Mouse (Mus musculus): ENCODE measurements around the gene Ncor1. TPM values are rescaled to one million over a fixed set of nuclear protein-coding genes. Genes with fewer than 3 reads are reported as not detected.

The Ncor1 gene
- 100 to 1,000 TPM; 417 to 432 TPM for total RNA-seq (2023)

GRCm38 (mm10) chr11:62458276-62458724, at the start of gene Ncor1, which contains the start of gene Pigl:
Ncor1 (minus strand) TSS chr11:62458541.
Pigl (plus strand) TSS chr11:62458460.

DNA sequence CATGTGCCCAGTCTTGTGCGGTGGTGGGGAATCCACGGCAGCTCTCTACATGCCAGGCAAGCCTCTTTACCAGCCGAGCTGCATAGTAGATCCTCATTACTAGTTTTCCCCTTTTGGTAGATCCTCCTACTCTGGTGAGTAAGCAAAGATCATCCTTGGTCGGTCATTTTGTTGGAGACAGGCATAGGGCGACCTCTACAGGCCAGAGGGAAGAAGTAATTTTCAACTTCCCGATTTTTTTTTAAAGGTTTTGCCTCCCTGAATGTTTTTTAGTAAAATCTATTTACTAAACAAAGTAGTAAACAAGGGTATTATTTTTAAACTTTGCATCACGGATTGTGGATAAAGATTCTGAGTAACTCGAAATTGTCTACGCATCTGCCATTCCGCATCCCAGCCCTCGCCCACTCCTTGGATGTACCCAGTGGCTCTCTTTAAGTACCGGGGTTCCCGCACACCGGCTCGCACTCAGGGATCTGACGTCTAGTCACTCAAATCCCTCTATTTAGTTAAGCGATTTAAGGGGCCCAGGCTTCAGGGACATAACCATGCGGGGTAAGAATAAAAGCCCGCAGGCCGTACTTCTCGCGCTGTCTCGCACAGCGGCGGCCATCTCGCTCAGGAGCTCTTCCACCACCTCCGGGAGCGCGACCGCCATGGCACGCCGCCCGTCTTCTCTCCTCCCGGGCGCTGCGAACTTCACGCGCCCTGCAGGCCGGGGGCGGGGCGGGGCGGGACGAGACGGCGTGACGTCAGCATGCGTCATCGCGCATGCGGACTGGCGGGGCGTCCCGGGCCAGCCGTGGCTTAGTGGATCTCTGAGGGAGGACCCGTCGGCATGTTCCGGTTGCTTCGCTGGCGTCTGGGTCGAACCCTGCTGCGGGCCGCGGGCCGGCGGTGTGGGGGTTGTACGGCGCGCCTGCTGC, 177.4 kb downstream of the Ncor1 start, which contains the start of the genes Zswim7 and Ttc19:
TSS of gene Zswim7 (minus strand) at position 701 of the 926 bp plus-strand sequence.
TSS of gene Ttc19 (plus strand) at position 799 of the 926 bp plus-strand sequence.

Other genes starting within 250 kb of the Ncor1 start
- gene Adora2b, start 209.6 kb downstream of the Ncor1 start, total RNA-seq (2023): 1 to 10 TPM; 5.4 to 8.3 TPM
- 1 to 10 TPM; 3.4 to 6.6 TPM for gene Zswim7, start 177.2 kb downstream of the Ncor1 start, total RNA-seq (2023)
- gene Ttc19, start 177.1 kb downstream of the Ncor1 start, total RNA-seq (2023): 1 to 10 TPM; 5.8 to 8.6 TPM
- 10 to 100 TPM in 1 of 2 experiments, 1 to 10 TPM in 1; 9.9 to 11.9 TPM for gene Pigl, start 81 bp downstream of the Ncor1 start, total RNA-seq (2023)
- gene Cenpv, start 80.7 kb upstream of the Ncor1 start, total RNA-seq (2023): 1 to 10 TPM; 3.2 to 6.9 TPM
- 1,000 to 10,000 TPM; 1,421 to 1,551 TPM for gene Ubb, start 92.6 kb upstream of the Ncor1 start, total RNA-seq (2023)
- gene Trpv2, start 115.9 kb upstream of the Ncor1 start, total RNA-seq (2023): 10 to 100 TPM; 48.4 to 52.5 TPM
- 1 to 10 TPM; 2.9 to 3.1 TPM for gene Lrrc75a, start 190.0 kb upstream of the Ncor1 start, total RNA-seq (2023)
- gene Mmgt2, start 190.1 kb upstream of the Ncor1 start, total RNA-seq (2023): 1 to 10 TPM; 7.2 to 9.7 TPM

Measured in neutrophil, adult 59 days (primary cell).